Mouse (Mus musculus): ENCODE measurements around the gene Lgr5. TPM values are rescaled to one million over a fixed set of nuclear protein-coding genes. Genes with fewer than 3 reads are reported as not detected.
A peak's percentile ranks its signal among the peaks of the same experiment; 100 is the strongest.

The Lgr5 gene
- total RNA-seq (2021) = 10 to 100 TPM; 18.5 to 29.2 TPM
- long read RNA-seq, experiment 1, full-length matches to known transcripts = 8 of 9 reads
- long read RNA-seq, experiment 1, partial matches to known transcripts = 0 of 9 reads
- long read RNA-seq, experiment 1, other reads (novel, unspliced or antisense) = 1 of 9 reads
- long read RNA-seq, experiment 2, full-length matches to known transcripts = 2 of 5 reads
- long read RNA-seq, experiment 2, partial matches to known transcripts = 0 of 5 reads
- long read RNA-seq, experiment 2, other reads (novel, unspliced or antisense) = 3 of 5 reads

DNA sequence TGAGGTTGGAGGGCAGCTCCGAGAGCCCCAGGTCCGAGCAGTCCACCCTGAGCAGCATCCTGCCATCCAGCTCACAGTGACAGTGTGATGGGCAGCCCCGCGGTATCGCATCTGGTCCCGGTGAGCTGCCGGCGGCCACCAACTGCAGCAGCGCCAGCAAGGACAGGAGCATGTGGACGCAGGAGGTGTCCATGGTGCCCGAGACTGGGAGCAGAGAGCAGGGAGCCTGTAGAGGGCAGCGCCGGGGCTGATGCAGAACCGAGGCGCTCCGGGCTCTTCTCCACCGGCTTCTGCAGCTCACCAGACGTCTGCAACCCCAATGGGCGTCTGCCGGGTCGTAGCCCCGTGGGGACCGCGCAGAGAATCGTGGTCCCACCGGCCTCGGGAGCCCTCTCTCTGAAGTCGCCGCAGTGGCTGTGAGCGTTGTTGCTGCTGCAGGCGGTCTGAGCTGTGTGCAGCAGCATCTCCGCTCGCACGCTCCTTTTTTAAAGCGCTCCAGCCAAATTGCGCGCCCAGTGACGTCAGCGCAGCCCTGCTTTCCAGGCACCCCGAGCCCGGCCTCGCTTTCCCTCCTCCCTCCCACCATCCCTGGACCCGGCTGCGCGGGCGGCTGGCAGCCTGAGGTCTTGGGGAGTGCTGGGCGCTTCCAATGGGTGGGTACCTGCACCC is at the start of gene Lgr5:
Gene Lgr5 (minus strand): TSS at position 480 of the 669 bp plus-strand sequence.
- DNase-seq (ENCODE audit: low spot score in 2 of 2) = peak; percentile 32 to 52

DNA sequence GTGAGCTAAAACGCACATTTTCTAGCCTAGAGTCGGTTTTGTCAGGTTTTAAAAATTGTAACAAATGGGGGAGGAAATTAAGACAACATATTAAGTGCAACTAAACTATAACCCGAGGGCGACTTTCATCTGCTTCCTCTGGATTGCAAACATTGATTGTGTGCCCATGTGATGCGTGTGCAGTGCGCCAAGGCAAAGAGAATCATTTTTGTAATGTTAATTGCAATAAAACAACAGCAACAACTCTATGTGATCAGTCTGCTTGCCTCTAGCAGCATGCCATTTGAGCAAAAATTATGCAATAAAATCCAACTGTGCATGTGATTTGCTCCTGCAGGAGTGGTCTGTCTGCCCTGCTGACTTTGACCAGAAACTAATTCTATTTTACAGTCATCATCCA is 39.1 kb upstream of the Lgr5 start:
- DNase-seq (ENCODE audit: low spot score in 2 of 2) = no peak

DNA sequence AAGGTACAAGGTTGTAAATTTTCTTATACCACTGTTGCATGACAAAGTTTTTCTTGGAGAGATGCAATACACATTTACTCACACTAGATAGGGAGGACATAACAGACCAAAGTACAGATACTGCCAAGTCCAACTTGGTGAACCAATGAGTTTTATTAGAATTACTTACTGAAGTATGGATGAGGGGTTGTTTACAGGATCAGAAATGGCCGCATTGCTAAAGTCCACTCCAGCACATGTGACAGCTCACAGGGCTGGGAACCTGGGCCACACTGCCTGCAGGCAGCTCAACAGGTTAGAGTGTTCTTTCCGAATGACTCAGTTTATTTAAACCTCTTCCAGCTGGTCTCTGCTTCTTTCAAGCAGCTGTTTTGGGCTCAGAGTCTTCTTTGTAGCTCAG is 37.4 kb upstream of the Lgr5 start:
- DNase-seq (ENCODE audit: low spot score in 2 of 2) = no peak

DNA sequence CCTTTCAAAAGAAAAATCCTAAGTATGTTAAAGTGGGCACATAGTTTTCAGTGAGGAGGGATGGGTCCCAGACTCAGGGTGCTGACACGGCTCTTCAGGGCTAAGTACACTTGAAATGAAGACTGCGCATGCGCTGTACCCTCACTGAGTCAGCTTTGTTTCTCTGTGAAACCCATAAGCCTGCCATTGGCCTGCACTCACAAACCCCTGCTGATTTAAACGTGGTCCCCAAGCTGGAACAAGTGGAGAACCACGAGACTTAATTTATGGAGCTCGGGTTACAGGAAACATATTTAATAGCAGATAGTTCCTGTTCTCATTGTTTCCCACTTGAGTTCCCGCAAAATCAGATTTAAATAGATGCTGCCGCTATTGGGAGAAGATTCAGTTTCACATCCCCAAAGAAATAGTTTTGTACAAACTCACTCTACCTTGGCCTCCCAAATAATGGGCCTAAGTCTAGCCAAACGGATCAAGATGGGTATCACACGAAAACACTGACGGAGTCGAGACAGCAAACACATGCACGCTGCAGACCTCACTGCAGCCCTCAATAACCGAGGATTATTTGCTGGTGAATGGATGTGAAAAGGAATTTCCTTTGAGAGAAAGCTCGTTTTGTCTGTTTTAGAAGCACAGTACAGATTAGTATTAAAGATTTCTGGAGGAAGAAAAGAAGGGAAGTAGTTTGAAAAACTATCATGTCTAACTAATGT is 36.5 kb upstream of the Lgr5 start:
- no peak for DNase-seq (ENCODE audit: low spot score in 2 of 2)

DNA sequence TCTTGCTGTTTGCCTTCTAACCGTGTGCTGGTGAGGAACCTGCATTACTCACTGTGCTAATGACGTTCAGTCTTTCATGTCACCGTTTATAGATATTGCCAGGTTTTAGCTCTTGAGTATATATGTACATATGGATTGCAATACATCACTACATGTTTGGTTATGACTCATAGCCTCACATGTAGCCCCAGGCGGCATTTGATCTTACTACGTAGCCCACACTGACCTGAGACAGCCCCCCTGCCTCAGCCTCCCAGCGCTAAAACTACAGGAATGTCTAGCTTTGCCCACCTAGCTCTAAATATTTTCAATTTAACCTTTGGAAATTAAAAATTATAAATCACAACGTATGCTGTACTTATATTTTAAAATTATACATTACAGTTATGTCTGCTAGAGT is 35.9 kb upstream of the Lgr5 start:
- no peak for DNase-seq (ENCODE audit: low spot score in 2 of 2)

DNA sequence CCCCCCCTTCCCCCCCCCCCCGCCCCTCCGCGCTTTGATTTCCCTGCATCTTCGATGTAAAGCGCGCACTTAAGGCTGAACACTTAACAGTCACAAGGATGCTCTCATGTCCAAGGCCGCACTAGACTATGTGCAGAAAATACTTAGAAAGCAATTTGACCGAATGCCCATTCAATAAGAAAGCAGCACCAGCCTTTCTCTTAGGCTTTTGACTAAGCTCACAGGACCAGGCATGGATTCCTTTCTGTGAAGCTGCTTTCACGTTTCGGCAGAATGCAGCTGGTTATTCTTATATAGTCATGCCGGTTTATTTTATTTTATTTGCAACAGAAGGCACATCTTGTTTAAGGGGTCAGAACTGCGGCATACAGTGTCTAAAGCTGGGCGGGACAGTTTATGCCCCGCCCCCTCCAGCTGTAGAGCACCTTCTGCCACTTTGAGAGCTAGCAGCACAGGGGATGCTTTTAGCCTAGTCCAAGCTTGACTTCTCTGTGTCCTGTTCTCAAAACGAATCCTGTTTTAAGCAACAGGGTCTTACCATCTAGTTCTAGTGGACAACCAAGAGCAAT is 30.8 kb upstream of the Lgr5 start:
- DNase-seq (ENCODE audit: low spot score in 2 of 2) = no peak

DNA sequence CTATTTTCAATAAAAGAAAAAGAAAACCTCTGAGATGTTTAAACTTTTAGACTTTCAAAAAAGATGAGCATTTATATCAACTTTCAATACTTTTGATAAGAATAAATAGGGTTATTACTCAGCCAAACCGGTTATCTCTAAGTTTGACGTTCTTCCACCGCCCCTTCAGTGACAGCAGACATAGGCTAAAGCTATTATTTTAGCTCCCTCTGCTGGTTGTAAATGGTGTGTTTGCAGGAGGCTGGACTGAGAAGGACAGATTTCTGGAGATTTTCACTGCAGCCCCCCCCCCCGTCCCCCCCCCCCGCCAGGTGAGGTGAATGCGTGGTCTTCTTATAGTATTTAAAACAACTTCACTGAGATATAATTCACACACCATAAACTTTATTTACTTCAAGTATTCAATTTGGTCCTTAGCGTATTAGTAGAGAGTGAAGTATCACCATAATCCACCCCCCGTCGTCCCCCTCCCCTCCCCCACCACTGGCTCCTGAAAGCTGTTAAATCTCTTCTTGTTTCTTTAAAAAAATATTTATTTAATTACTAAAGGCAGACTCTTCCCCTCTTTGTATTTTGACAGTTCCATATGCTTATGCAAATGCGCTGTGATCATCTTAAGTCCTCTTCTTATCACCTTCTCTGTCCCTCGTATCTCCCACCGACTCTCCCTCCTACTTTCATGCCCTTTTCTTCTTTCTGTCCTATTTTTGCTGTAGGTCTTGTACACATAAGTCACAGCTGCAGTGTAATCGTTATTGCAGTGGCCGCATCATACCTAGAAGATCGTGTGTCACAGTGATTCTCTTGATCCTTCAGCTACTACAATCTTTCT is 30.1 kb upstream of the Lgr5 start:
- DNase-seq (ENCODE audit: low spot score in 2 of 2) = peak in 1 of 2 experiments; percentile 6

DNA sequence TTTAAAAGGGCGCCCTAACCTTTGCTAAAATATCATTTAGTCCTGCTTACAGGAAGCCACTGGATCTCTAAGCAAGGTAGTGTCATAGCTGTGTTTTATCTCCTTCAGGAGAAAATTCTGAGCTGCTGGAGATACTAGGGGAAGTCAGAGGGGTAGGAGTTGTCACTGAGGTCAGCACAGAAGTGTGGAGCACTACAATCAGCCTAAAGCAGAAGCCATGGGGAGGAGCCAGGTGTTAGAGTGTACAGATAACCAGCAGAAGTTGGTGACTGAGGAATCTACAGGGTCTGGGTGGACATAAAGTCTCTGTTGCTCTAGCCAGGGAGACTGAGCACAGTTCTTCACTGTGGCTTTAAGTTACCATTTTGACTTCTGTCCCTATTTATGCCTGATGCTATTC is 8.2 kb upstream of the Lgr5 start:
- no peak for DNase-seq (ENCODE audit: low spot score in 2 of 2)

DNA sequence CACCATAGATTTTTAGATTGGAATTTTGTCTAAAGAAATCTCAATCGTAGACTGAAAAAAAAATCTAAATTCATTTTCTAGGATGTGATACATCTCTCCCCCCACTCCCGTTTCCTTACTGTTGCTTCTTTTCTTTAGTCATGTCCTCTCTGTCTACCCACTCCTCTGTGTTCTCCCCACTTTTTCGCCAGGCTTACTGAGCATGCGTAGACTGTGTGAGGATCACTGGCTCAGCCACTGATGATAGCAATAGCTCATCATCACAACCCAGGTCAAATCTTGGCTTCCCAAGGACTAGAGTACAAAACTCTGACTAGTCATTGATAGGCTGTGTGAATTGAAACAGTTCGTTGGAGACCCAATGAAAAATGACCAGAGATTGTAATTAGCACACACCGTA is 6.1 kb upstream of the Lgr5 start:
- DNase-seq (ENCODE audit: low spot score in 2 of 2) = no peak

DNA sequence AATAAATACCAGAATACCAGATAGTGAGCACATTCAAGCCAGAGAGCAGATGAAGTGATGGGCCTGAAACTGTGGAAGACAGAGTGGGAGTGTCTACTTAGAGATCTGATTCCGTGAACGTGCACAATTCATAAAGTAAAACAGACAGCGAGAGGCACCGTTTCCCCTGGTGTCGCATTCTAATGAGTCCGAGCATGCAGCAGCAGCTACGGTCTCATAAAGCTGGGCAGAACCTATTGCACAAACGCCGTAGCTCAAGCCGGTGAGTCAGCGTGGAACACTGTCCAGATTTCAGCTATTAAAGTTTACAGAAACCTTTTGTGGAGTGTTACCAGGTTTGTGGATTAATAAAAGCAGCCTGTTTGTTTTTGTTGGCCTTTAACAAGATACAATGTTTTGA is 5.6 kb upstream of the Lgr5 start:
- DNase-seq (ENCODE audit: low spot score in 2 of 2) = no peak

DNA sequence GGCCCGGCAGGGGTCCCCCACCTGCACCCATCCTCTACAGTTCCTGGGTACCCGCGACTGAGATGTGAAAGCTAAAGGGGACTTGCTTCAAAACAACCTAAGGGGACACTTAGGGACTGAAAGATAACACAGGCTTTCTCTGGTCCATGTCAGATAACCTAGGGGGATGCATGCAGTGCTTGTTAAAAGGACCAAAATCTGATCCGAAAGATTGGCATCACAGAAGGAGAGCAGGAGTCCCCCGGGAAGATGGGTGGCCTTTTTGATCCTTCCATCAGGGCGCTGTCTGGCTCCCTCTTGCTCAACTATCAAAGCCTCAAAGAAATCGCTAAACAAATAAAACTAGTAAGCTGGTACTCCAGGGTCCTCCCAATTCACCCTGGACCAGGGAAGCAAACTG is 399 bp upstream of the Lgr5 start:
- no peak for DNase-seq (ENCODE audit: low spot score in 2 of 2)

DNA sequence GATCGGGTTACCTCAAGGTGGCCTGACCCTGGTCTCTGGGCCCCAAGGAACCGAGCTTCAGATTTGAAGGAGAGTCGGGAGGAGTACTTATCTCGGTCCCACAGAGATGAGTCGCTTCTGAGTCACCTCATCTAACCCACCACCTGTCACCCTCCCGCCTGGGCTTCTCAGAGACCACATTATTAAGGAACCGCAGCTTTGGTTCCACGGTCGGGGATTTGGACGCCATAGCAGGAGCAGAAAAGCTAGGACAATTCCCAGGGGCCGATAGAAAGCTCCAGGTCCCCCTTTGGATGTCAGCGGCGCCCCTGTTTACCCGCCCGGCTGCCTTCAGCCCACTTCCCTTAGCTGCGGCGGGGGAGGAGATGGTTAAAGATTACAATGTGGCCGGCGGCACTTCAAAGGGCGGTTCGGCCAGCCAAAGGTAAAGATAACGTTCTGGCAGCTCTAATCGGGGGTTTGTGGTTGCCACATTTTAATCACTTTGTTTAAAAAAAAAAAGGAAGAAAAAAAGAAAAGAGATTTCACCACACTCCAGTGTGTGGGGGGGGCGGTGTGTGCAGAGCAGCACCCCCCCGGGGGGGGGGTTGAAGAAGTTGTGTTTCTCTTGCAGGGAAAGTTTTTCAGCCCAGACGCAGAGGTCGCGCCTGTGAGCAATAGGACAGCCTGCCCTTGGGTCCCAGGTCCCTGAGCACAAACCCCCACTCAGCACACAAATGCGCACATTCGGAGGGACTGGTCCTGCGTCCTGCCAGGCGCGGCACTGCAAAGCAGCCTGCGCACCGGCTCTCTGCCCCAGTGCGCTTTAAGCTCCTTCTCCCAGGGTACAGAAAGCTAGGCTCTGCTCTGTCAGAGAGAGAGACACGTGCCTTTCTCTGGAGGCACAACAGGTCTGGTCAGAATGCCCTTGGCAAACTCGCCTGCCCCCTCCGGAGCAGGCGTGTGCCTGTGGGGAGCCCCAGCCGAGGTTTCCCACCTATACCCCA is 1.0 kb downstream of the Lgr5 start:
- DNase-seq (ENCODE audit: low spot score in 2 of 2) = peak; percentile 6 to 24

DNA sequence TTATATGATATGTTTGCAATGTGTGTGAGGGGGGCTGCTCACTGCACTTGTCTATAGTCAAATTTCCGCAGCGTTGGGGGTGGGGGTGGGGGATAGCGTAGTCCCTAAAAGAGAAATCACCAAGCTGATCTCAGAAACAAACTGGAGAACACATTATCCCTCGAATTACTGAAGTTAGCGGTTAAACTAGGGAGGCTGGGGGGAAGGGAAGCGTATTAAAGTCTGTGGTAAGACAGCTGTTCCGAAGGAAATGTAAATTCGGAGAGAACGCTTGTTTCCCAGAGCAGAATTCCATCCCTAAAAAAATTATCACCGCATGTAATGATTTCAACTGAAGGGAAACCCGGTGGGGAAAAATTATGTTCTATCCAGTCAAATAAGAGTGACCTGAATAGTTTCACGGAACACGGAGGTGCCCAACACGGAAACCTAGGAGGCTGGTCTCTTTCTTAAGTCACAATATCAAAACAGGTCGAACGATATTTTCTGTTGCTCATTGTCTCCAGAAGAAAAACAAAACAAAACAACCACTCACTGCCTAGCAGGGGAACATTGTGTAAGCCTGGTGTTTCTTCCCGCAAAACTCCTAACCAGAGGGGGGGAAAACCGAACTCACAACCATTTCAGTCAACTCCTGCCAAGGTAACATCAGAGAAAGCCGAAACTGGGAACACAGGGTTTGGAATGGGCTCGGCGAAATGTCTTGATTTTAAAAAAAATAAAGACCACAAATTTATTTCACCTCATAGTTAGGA is 1.9 kb downstream of the Lgr5 start:
- DNase-seq (ENCODE audit: low spot score in 2 of 2) = no peak

DNA sequence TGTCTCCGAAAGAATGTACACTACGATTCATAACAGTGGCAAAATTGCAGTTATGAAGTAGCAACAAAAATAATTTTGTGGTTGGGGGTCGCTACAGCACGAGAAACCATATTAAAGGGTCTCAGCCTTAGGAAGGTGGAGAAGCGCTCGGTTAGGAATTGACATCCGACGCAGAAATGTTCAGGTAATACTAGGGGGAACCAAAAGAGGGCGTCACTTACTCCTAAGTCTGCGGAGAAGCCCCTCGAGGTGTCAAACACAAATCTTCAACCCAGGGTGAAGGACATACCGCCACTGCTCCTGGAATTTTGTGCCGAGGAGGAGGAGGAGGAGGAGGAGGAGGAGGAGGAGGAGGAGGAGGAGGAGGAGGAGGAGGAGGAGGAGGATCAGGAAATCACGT is 2.9 kb downstream of the Lgr5 start:
- no peak for DNase-seq (ENCODE audit: low spot score in 2 of 2)

DNA sequence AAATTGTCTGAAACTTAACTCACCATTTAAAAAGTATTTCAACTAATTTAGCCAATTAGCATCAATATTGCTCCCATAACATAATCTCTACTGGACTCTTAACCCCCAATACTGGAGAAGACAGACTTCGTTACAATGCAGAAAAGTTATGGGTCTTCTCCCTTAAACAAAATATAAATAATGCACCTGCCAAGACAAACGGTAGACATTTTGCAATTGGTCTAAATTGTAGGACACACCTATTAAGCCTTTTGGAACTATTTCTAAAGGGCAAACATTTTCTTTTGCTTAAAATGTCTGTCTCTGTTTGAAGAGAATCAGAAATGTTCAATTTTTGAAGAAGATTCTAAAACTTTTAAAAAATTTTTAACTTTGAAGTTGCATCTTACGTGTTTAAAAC is 4.5 kb downstream of the Lgr5 start:
- DNase-seq (ENCODE audit: low spot score in 2 of 2) = no peak

DNA sequence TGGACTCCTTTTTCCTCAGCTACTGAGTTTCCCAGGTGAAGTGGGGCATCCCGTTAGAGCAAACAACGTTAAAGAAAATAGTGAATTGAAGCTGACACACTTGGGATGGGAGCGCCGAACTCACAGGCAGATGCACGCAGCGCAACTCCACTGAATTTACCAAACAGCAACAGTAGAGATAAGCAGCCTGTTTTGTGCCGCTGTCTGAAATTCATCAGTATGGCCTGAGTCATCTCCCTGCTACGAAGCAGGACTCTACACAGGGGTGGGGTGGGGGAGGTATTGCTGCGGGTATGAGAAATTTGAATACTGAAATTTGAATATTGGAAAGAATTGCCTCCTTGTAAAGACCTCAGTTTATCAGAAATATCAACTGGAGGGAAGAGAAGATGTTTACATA is 5.6 kb downstream of the Lgr5 start:
- no peak for DNase-seq (ENCODE audit: low spot score in 2 of 2)

DNA sequence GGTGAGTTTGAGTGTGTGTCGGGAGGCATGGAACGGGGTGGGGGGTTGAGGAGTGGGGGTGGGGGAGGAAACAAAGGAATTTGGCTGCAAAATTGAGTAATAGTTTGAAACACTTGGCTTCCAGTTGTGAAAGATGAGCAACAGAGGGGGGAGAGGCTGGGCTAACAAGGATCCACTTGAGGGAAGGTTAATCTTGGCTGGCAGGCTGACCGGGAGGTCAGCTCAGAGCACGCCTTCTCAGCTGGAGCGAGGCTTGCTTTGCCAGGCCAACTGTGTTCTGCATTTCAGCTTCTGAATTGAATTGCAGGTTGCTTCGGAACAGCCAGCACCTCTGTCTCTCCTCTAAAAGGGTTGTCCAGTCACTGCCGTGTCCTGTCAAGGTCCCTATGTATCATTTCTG is 8.1 kb downstream of the Lgr5 start:
- DNase-seq (ENCODE audit: low spot score in 2 of 2) = no peak

DNA sequence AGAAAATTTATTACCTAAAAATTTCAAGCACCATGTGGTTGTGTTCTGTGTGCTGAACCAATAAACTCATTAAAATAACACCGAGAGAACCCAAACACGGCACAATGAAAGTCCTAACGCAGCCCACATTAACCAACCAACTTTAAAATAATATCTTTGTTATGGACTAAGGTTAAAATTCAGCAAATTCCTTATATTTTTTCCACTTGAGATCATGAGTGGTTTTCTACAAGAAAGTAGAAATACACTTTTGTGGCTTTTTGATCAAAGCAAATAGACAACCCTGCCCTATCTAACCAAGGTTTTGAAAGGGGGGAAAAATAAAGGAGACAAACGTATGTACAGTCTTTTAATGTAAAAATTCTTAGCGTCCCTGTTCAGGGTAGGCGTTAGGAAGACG is 8.5 kb downstream of the Lgr5 start:
- DNase-seq (ENCODE audit: low spot score in 2 of 2) = no peak

DNA sequence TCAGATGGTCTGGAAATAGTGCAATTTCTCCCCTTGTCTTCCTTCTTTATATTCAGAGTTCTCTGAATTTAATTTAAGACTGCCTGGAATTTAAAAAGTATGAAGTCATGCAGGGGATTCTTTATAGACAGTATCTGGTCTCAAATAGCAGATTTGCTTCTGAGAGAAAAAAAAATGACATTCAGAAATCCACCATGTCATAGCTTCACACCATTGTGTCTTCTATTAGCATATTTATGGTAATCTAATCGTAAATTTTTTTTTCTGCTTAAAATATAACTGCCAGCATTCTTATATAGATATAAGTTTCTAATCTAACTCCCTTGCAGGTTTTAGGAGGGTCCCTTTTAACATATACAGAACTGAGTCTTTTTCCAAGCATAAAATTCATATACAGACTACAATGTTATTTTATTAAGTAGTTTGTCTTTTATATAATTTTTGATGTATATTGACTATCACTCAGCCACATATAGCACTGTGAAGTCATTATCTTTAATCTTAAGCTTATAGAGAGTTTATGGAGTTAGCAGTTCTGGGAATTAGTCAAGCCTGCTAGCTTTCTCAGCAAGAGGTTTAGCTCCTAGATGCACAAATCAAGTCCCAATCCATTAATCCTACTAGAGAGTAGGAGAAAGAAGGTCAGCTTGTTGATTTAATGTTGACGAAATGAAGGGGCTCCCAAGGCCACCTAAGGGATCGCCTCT is 15.7 kb downstream of the Lgr5 start:
- no peak for DNase-seq (ENCODE audit: low spot score in 2 of 2)
